Mouse (Mus musculus) heart, postnatal 36 days (tissue): ENCODE results near the gene Prss38. TPM values are rescaled to one million over a fixed set of nuclear protein-coding genes. Genes with fewer than 3 reads are reported as not detected.

Source experiments
- DNase-seq, 2 experiments: peaks; one replicate each; pipeline ENCODE4 v3.0.0; 2021 to 2022
- intact Hi-C: fragments of 180-260 bp; cut with DNase I; formaldehyde crosslinking; loops from one replicate; pipeline ENCODE4 v1.15.1; 2025
- total RNA-seq, 2 experiments: library from RNA; stranded (reverse); gene quantifications; 2 replicates each; pipeline ENCODE4 v1.2.3; 2021

Gene Prss38
- total RNA-seq: not detected

DNA sequence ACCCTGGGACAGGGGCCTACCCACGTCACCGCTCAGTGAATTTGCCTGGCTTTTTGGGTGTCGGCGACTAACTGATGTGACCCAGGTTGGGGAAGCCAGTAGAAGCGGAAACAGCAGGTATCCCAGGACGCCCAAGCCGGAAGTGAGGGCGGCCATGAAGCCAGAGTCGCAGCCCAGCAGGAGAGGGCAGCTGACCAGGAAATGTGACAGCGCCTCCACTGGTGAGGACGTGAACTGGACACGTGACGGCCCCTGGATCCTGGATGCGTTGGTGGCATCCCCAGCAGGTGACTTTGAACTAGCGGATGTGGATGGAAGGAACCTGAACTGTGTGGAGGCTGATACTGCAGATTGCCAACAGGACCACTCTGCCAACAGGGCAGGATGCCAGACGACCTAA, at the start of gene Prss38:
Prss38 (minus strand) TSS at position 183 of the 400 bp plus-strand sequence.
- intact Hi-C loops: no loop called here

DNA sequence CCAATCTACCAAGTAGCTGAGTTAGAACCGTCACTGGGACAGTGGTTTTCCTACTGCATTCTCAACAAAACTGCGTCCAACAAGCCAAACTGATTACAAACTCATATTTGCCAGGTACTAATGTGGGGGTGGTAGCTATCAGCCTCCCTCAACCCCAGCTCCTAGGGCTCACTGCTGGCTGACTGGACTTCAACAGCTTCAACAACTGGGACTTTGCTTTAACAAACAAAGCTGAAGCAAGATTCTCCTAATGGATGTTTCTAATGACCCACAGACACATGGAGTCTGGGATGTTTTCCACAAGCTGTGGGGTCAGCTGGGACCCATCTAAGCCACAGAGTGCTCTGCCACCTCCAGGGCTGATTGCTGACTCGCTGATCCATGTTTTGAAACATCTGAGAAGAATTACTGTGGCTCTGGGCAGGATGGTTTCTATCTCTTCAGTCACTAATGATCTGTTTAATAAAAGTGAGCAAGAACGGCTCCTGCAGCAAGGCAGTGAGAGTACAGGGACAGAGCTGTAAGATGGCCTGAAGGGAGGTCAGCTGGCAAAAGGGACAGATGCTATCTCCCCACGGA, 47.6 kb upstream of the Prss38 start:
- intact Hi-C loops: no loop called here
- no peak for DNase-seq

More for the DNA sequence above, at the start of gene Prss38:
- no peak for DNase-seq

- DNase-seq: no peak
- intact Hi-C loops: no loop called here
Measured at GRCm38 (mm10) chr11:59421967-59422366, 46.5 kb upstream of the Prss38 start.

DNA sequence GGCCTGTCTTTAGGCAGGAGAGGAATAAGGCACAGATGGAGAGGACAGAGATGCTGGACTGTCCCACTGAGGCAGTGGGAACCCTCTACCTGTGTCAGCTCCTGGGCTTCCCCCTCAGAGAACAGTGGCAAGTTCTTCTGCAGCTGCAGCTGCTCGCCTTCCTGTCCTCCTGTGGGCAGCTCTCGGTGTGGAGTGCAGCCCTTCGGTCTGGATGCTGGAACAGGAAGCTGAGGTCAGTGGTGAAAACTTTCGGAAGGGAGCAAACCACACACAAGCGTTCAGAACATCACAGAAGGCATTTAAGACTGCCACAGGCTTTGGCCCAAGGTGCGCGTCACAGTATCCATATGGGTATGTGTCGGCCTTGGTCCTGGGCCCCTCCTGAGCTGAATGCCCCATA, 46.0 kb upstream of the Prss38 start:
- peak in 1 of 2 experiments; percentile 21 for DNase-seq
- intact Hi-C loops: no loop called here

DNA sequence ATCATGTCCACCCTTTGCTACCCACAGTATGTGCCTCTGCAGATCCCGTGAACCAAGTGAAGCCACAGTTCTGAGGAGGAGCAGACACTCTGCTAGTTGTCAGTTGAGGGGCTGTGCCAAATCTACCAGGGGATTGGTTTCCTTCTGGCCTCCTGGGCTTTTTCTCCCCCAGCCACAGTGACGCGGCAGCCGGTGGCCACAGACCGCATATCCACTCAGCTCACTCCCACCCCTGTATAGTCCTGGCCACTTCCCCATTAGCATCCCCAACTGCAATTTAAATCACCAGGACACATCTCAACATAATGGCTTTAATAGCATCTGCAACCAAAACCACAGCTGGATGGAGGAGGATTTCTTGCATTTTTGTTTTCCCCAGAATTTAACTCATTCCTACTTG, 43.3 kb upstream of the Prss38 start:
- no peak for DNase-seq
- intact Hi-C loops: no loop called here

- intact Hi-C loops: no loop called here
- no peak for DNase-seq
Measured at GRCm38 (mm10) chr11:59412999-59413863, 37.8 kb upstream of the Prss38 start.

GRCm38 (mm10) chr11:59412058-59412457, 36.6 kb upstream of the Prss38 start:
- intact Hi-C loops: no loop called here
- DNase-seq: no peak

DNA sequence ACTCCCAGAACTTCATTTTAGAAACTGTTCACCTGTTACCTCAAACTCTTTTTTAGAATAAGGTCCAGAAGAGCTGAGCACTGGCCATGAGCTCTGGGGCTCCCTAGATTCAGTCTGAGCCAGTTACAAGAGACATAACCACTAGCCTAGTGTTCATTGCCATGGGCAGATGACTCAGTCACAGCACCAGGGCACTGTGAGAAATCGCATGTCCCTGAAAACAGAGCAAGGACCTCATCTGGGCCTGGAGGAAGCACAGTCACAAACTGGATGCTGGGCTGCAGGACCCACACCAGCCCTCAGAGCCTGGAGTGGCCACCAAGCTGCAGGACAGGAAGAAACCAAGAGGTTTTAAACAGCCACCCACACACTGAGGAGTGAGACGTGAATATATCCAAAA, 35.4 kb upstream of the Prss38 start:
- DNase-seq: no peak
- intact Hi-C loops: no loop called here

GRCm38 (mm10) chr11:59405761-59406160, 30.3 kb upstream of the Prss38 start:
- no peak for DNase-seq
- intact Hi-C loops: no loop called here

DNA sequence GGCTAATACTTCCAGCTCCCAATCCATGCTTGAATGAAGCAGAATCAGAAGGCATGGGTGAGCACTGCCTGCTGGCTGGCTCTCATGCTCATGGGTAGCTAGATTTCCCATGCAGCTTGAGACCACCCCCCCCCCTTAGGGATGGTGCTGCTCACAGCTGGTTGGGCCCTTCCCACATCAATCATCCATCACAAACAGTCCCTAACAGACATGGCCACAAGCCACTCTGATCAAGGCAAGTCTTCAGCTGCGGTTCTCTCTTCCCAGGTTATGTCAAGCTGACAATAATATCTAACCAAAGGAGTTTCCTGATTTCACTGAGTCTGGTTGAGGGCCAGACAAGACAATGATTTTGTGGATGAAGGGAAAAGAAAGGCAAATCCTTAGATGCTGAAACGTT, 25.4 kb upstream of the Prss38 start:
- intact Hi-C loops: no loop called here
- DNase-seq: no peak

- intact Hi-C loops: no loop called here
- DNase-seq: no peak
Measured at GRCm38 (mm10) chr11:59399830-59400229, 24.4 kb upstream of the Prss38 start.

DNA sequence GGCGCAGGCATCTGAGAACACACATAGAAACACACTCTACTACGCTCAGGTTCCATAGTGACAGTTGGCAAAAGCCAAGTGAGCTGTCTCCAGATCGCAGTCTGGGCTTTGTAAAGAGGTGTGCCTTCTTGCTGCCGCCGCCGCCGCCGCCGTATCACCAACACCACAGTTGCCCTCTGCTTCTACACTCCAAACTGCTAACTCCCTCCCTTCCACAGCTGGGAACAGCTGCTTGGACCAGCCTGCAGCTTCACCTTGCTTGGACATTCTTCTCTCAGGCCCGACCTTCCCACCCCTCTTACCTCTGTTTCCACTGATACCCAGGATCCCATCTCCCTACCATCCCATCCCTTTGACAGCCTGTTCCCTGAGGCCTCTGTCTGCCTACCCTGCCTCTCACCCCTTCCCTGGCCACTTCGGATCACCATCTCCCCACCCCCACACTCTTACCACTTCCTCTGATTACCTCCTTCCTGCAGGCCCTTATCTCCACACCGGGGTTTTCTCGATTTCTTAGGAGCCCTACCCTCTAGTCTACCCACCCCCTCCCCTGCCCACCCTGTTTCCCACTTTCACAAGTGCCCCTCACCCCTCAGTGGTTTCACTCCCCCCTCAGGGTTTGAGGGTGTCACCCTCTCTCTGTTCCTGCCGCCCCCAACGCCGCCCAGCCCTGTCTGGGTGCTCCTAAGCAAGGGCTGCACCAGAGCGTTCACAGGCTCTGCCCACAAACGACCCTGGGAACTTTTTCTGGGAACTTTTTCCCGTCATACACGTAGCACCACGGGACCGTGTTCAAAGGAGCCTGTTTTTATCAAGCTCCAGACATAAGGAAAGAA, 22.3 kb upstream of the Prss38 start:
- no peak for DNase-seq
- intact Hi-C loops: no loop called here

- DNase-seq: no peak
- intact Hi-C loops: no loop called here
Measured at GRCm38 (mm10) chr11:59394451-59394850, 19.0 kb upstream of the Prss38 start.

DNA sequence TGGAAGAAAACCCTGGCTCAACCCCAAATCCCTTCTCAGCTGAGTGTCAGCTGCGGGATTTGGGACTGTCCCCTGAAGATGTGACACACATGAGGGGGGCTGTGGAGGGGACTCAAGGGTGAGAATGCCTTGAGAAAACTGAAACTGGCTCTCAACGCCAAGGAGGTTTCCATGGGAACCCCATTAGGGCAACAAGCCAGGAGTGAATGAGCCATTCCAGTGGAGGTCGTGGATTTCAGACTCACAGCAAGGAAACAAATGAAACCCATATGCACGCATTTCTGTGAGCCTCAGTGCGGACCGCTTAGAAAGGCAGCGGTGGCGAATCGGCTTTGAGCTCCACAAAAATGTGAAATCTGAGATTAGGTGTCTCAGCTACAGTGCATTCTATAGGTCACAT, 18.1 kb upstream of the Prss38 start:
- peak in 1 of 2 experiments; percentile 35 for DNase-seq

GRCm38 (mm10) chr11:59392300-59392699, 16.8 kb upstream of the Prss38 start:
- DNase-seq: no peak
- intact Hi-C loops: no loop called here

More for the DNA sequence above, 18.1 kb upstream of the Prss38 start:
- intact Hi-C loops: no loop called here

DNA sequence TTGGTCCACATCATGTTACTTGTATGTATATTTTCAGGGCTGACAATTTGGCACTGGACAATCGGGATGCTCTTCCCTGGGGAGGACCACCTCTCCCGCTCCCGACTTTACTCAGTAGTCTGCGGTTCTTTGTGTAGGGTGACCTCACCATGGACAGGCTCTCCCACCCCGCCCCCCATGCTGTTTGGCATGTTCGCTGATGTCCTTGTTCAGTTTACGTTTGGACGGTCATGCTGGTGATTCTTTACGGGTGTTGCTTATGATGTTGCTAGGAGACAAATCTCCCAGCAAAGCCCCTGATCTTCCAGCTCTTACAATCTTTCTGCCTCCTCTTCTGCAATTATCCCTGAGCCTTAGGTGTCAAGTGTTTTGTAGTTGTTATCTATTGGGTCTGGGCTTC, 15.0 kb upstream of the Prss38 start:
- no peak for DNase-seq
- intact Hi-C loops: no loop called here

- intact Hi-C loops: no loop called here
- no peak for DNase-seq
Measured at GRCm38 (mm10) chr11:59389617-59390016, 14.2 kb upstream of the Prss38 start.

GRCm38 (mm10) chr11:59388806-59389205, 13.3 kb upstream of the Prss38 start:
- no peak for DNase-seq
- intact Hi-C loops: no loop called here

- intact Hi-C loops: no loop called here
- no peak for DNase-seq
Measured at GRCm38 (mm10) chr11:59387471-59387870, 12.0 kb upstream of the Prss38 start.

DNA sequence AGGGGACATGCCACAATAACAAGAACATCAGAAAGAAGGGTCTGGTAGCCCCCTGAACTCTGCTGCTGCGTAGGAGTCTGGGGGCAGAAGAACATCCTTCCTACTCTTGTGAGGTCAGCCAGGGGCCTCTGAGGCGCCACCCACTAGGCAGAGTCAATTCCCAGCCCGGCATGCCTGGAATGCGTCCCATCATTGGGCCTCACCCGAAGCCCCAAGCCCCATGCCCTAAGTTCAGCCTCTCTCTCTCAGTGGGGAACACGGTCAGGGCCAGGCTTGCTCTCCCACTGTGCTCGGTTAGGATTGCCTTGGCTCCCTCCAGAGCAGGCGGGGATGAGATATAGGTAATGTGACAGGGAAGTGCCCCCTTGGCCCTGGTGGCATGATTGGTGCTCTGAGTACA, 9.7 kb upstream of the Prss38 start:
- intact Hi-C loops: no loop called here
- no peak for DNase-seq

GRCm38 (mm10) chr11:59384441-59384959, 9.0 kb upstream of the Prss38 start:
- intact Hi-C loops: no loop called here
- peak in 1 of 2 experiments; percentile 8 for DNase-seq
